Mouse (Mus musculus) skeletal muscle tissue, adult 2 months (tissue): ENCODE measurements around the gene 1700001P01Rik.
"Not testable (repeated sequence)": the region's sequence is repeated elsewhere in the genome, so short reads cannot be mapped to it uniquely, and the experiment has no call there.

Experiments
- DNase-seq: peaks from one replicate; pipeline ENCODE4 v3.0.0-alpha.2; 2012; ENCODE audit warnings: low read depth, low spot score

1700001P01Rik gene

GRCm38 (mm10) chr11:97745331-97745721 lies 30.4 kb downstream of the 1700001P01Rik start:
- no peak for DNase-seq

- peak; percentile 99 for DNase-seq
Measured at GRCm38 (mm10) chr11:97744718-97745330, 30.9 kb downstream of the 1700001P01Rik start.

DNA sequence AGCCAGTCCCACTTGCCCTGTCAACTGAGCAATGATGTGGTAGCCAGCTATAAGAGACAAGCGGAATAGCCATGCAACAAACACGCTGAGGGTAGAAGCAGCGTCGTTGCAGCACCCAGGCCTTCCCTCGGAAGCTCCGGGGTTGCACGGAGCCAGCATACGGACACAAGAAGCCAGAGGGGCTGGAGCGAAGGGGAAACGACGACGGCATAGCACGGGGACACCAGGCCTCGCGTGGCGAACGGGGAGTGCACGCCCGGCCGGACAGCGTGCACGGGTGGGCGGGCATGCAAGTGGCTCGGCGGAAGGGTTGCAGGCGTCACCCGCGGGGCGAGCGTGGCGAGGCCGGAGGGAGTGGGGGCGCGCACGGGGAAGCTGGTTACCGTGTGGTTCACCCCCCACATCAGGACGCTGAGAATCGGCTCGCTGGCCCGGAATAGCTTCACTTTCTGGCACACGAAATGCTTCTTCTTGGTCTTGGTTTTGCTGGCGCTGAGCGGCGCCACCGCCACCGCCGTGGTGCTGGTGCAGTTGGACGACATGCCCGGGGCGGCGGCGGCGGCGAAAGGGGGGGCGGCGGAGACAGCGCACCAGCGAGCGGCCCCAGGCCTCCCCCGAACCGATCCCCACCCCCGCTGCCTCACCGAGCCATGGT lies 31.5 kb downstream of the 1700001P01Rik start, which contains the start of gene Pip4k2b:
Pip4k2b (minus strand) TSS at position 642 of the 655 bp plus-strand sequence.
- peak; percentile 44 for DNase-seq

DNA sequence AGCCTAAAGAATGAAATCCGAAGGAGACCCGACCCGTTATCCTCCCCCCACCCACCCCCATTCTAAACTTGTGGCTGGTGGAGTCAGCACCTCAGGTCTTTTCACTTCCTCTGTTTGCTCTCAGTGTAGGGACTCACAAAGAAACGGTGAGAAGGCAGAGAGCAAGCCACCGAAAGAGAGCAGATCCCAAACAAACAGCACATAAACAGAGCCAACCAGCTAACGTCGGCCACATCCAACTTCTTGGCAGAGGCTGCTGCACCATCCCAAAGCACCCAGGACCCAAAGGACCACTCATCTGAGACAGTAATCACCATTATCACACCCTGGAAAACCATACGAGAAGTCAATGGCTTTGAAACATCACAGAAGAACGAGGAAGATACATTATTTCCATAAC lies 32.3 kb downstream of the 1700001P01Rik start:
- no peak for DNase-seq

DNA sequence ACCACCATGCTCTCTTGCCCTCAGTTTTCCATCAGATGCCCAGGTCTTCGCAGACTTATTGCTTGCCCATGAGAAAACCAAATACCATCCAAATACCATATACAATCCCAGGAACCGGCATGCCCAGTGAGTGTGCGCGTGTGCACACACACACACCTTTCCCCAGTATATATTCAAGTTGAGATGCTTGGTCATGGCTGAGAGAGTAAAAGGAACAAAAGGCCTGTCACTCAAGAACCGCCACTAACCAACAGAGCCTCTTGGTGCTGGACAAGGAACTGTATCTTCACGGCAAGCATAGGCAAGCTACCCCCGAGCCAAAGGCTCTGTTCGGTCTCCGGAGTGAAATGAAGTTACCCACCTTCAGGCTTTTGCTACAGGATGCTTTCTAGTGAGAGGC lies 33.1 kb downstream of the 1700001P01Rik start:
- DNase-seq: no peak

DNA sequence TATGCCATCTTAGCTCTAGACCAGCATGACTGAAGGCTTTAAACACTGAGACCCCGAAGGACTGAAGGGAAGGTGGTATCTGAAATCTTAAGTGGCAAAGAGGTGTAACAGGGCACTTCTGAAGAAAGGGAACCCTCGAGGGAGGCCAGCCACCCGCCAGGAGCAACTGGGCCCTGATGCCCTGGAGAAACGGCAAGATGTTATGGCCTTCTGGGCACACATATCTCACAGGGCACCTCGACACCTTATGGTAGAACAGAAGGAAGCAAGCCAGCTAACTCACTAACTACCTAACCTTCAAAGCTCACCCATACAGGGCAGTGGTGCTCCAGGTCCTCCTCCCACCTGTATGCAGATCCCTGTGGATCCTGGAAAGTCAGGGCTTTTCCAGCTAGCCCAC lies 33.6 kb downstream of the 1700001P01Rik start:
- no peak for DNase-seq

GRCm38 (mm10) chr11:97740190-97740589 lies 35.5 kb downstream of the 1700001P01Rik start:
- no peak for DNase-seq

DNA sequence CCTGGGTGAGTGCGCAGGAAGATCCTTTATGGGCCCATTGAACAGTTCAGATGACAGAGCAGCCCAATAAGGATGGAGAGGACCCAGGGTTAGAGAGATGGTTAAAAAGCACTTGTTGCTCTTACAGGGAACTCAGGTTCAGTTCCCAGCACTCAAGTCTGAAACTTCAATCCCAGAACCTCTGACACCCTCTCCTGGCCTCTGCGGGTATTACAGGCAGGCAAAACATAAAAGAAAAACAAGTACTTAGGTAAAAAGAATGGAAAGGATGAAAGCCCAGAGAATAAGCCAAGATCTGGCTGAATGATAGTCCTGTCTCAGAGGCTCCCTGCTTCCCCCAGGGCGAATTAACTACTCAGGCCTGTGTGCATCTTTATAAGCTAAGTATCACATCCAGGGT lies 36.6 kb downstream of the 1700001P01Rik start:
- DNase-seq: no peak

GRCm38 (mm10) chr11:97738703-97739102 lies 37.0 kb downstream of the 1700001P01Rik start:
- DNase-seq: no peak

- DNase-seq: no peak
Measured at GRCm38 (mm10) chr11:97737600-97737999, 38.1 kb downstream of the 1700001P01Rik start.

GRCm38 (mm10) chr11:97736645-97737044 lies 39.1 kb downstream of the 1700001P01Rik start:
- DNase-seq: no peak

DNA sequence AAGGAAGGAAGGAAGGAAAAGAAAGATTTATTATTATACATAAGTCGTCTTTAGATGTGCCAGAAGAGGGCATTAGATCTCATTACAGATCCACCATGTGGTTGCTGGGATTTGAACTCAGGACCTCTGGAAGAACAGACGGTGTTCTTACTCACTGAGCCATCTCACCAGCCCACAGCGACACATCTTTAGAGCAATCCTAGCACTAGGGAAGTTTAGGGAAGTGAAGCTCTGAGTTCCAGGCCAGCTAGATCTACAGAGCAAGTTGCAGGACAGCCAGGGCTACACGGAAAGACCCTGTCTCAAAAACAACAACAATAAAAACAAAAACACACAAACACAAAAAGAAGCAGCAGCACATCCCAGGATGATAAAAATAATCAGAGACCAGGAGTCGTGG lies 40.9 kb downstream of the 1700001P01Rik start:
- DNase-seq: not testable (repeated sequence)

DNA sequence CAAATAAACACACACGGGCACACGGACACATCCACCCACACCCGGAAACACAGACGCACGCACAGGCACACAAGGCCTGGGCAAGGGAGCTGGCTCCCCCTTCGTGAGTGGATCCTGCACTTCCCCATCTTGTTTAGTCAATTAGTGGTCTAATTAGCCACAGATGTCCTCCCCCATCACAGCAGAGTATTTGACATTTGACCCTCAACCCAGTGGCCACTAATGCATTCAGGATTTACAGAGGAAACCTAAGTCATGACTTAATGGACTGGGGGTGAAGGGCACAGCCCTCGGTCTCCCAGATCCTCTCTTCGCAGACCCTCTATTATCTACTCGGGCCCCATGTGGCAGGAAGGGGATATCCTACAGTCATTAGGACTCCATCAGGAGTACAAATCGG lies 42.0 kb downstream of the 1700001P01Rik start:
- no peak for DNase-seq

GRCm38 (mm10) chr11:97728730-97729129 lies 47.0 kb downstream of the 1700001P01Rik start:
- DNase-seq: no peak

DNA sequence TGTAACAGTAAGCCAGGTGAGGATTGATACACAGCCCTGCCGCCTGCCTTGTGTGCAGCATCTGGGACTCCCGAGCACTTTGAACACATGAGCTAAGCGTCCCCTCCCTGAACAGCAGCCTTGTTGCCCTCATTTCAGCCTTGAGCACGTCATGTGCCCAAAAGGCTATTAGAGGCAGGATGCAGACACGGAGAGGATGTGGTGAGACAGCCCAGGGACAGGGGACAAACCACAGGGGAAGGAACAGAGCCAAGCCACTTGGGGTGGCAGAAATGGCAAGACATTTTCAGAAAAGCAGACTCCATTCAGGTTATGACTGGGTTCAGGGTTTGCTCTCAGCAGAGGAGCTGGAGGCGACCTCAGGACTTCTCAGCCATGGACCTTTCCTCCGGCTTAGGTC lies 47.4 kb downstream of the 1700001P01Rik start:
- no peak for DNase-seq

DNA sequence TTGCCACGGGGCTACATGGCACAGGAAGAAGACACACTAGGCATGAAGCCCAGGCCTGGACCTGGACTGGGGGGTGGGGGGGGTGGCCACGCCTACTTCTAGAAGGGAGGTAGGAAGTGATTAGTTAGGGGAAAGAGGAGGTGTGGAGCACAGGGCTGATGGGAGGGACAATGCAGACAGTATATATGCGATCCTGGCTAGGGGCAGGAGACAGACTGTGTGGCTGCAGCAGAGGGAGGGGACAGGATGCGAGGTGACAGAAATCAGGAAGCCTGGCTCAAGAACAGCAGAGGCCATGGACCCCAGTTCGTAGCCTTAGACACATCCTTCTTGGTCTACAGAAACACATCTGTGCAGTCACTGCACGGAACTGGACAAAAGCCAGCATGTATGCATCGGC lies 52.0 kb downstream of the 1700001P01Rik start:
- no peak for DNase-seq
